Mouse (Mus musculus) hindbrain, embryonic 13.5 days (tissue): ENCODE results near the gene Trim71. TPM values are rescaled to one million over a fixed set of nuclear protein-coding genes. Genes with fewer than 3 reads are reported as not detected.
"Not testable (repeated sequence)": the region's sequence is repeated elsewhere in the genome, so short reads cannot be mapped to it uniquely, and the experiment has no call there.

Experiments
- ATAC-seq: fragments of 200-750 bp; cut with Nextera tagmentation; 2 replicates; pipeline ENCODE4 v1.8.0; 2017; ENCODE audit warnings: moderate TSS enrichment; ENCODE audit not compliant: low FRiP score
- H3K27ac ChIP-seq: fragments of 300-500 bp; sonication (generic); 2 replicates; pipeline ENCODE4 v1.5.1; 2015; ENCODE audit warnings: inconsistent platforms, mild to moderate bottlenecking, moderate library complexity
- H3K27me3 ChIP-seq: fragments of 300-500 bp; sonication (generic); 2 replicates; pipeline ENCODE4 v1.6.1; 2015; ENCODE audit warnings: mild to moderate bottlenecking, inconsistent platforms
- H3K36me3 ChIP-seq: fragments of 300-500 bp; sonication (generic); 2 replicates; pipeline ENCODE4 v1.6.1; 2015; ENCODE audit warnings: mild to moderate bottlenecking, inconsistent platforms
- H3K4me1 ChIP-seq: fragments of 300-500 bp; sonication (generic); replicated peaks from 2 replicates; pipeline ENCODE4 v1.6.1; 2015; ENCODE audit warnings: inconsistent platforms
- H3K4me2 ChIP-seq: fragments of 300-500 bp; sonication (generic); 2 replicates; pipeline ENCODE4 v1.6.1; 2015; ENCODE audit warnings: inconsistent platforms, mild to moderate bottlenecking, moderate library complexity
- H3K4me3 ChIP-seq: fragments of 300-500 bp; sonication (generic); 2 replicates; pipeline ENCODE4 v1.5.1; 2015; ENCODE audit warnings: mild to moderate bottlenecking, inconsistent platforms
- H3K9ac ChIP-seq: fragments of 300-500 bp; sonication (generic); 2 replicates; pipeline ENCODE4 v1.6.1; 2015; ENCODE audit warnings: mild to moderate bottlenecking, inconsistent platforms
- H3K9me3 ChIP-seq: fragments of 300-500 bp; sonication (generic); 2 replicates; pipeline ENCODE4 v1.6.1; 2016; ENCODE audit warnings: inconsistent platforms
- WGBS: fragments of 180-500 bp; shearing (Covaris S2); methylation state at CpG from one replicate; pipeline ENCODE4 v1.1.7; 2015; 5-methylcytosine and 5-hydroxymethylcytosine counted together
- polyA plus RNA-seq: library from polyadenylated mRNA; unstranded; fragments of >200 nt; fragmentation: Nextera tagmentation; extraction: Ambion mirVana; gene quantifications from 2 replicates; pipeline ENCODE4 v1.2.1, GENCODE M21; 2015

The Trim71 gene
- polyA plus RNA-seq, 1 experiment from 2014 or later: 0.53 TPM

- H3K4me1 ChIP-seq: peaks cover 23% of the 10 kb centered on the region
- 80% methylated on average over 4 of the region's 4 CpGs for WGBS
- H3K4me2 ChIP-seq: no peak overlapping the region
- no peak overlapping the region for H3K27ac ChIP-seq
- ATAC-seq: no peak
- no peak overlapping the region for H3K9ac ChIP-seq
- H3K27me3 ChIP-seq: no peaks in the 10 kb centered on the region
- H3K9me3 ChIP-seq: no peaks in the 10 kb centered on the region
- H3K36me3 ChIP-seq: no peaks in the 10 kb centered on the region
- H3K4me3 ChIP-seq: no peak overlapping the region
These were observed 30.3 kb downstream of the Trim71 start for GRCm38 (mm10) chr9:114533848-114534247.

- no peak overlapping the region for H3K9ac ChIP-seq
- no peak overlapping the region for H3K4me3 ChIP-seq
- peak overlapping the region; percentile 15; the same call in 1 of the 2 replicates for H3K4me2 ChIP-seq
- H3K4me1 ChIP-seq: peaks cover 29% of the 10 kb centered on the region
- no peak for ATAC-seq
- H3K36me3 ChIP-seq: no peaks in the 10 kb centered on the region
- 19% methylated on average over 11 of the region's 11 CpGs for WGBS
- no peaks in the 10 kb centered on the region for H3K27me3 ChIP-seq
- no peaks in the 10 kb centered on the region for H3K9me3 ChIP-seq
- no peak overlapping the region for H3K27ac ChIP-seq
These were observed 32.9 kb downstream of the Trim71 start for GRCm38 (mm10) chr9:114531276-114531675.

GRCm38 (mm10) chr9:114528680-114529048 lies 35.5 kb downstream of the Trim71 start:
- 41% methylated on average over 9 of the region's 9 CpGs for WGBS
- peaks cover 37% of the 10 kb centered on the region for H3K4me1 ChIP-seq

GRCm38 (mm10) chr9:114527992-114528679 lies 36.0 kb downstream of the Trim71 start:
- H3K36me3 ChIP-seq: no peaks in the 10 kb centered on the region
- no peak overlapping the region for H3K9ac ChIP-seq
- no peak overlapping the region for H3K27ac ChIP-seq
- H3K4me3 ChIP-seq: no peak overlapping the region
- WGBS: 9% methylated on average over 17 of the region's 17 CpGs
- peaks cover 37% of the 10 kb centered on the region for H3K4me1 ChIP-seq
- H3K4me2 ChIP-seq: 0 out of 2 replicates have a peak overlapping the region, but pooled peaks have one; percentile 10
- H3K27me3 ChIP-seq: no peaks in the 10 kb centered on the region
- ATAC-seq: no peak
- H3K9me3 ChIP-seq: no peaks in the 10 kb centered on the region

More at GRCm38 (mm10) chr9:114528680-114529048, 35.5 kb downstream of the Trim71 start:
- Histone ChIP-seq H3K4me3 (no peak overlapping the region), H3K27ac (no peak overlapping the region), H3K9me3 (no peaks in the 10 kb centered on the region), H3K4me2 (no peak overlapping the region), H3K36me3 (no peaks in the 10 kb centered on the region), H3K27me3 (no peaks in the 10 kb centered on the region), H3K9ac (no peak overlapping the region)
- no peak for ATAC-seq

- H3K4me1 ChIP-seq: peaks cover 37% of the 10 kb centered on the region
- no peak for ATAC-seq
- H3K9me3 ChIP-seq: no peaks in the 10 kb centered on the region
- no peaks in the 10 kb centered on the region for H3K36me3 ChIP-seq
- no peak overlapping the region; the same call in 1 of the 2 replicates for H3K4me3 ChIP-seq
- WGBS: 1% methylated on average over 16 of the region's 16 CpGs
- H3K9ac ChIP-seq: no peak overlapping the region
- H3K27ac ChIP-seq: no peak overlapping the region
- peak overlapping the region; percentile 36 for H3K4me2 ChIP-seq
- no peaks in the 10 kb centered on the region for H3K27me3 ChIP-seq
These were observed 37.1 kb downstream of the Trim71 start for GRCm38 (mm10) chr9:114527085-114527484.

- Histone ChIP-seq H3K4me3 (no peak overlapping the region; the same call in 1 of the 2 replicates), H3K4me1 (peaks cover 34% of the 10 kb centered on the region), H3K9me3 (no peaks in the 10 kb centered on the region), H3K9ac (no peak overlapping the region), H3K4me2 (peak overlapping the region; percentile 36), H3K36me3 (no peaks in the 10 kb centered on the region), H3K27ac (no peak overlapping the region), H3K27me3 (no peaks in the 10 kb centered on the region)
- WGBS: 3% methylated on average over 8 of the region's 8 CpGs
- no peak for ATAC-seq
These were observed 37.6 kb downstream of the Trim71 start for GRCm38 (mm10) chr9:114526581-114526980.

- Histone ChIP-seq H3K9ac (no peak overlapping the region), H3K27me3 (no peaks in the 10 kb centered on the region), H3K4me1 (peaks cover 28% of the 10 kb centered on the region), H3K27ac (0 out of 2 replicates have a peak overlapping the region, but pooled peaks have one; percentile 40), H3K4me3 (no peak overlapping the region), H3K9me3 (no peaks in the 10 kb centered on the region), H3K4me2 (peak overlapping the region; percentile 19; the same call in 1 of the 2 replicates), H3K36me3 (no peaks in the 10 kb centered on the region)
- 0 out of 2 replicates have a peak, but pooled peaks have one; percentile 23 for ATAC-seq
- WGBS: 3% methylated on average over 8 of the region's 8 CpGs
These were observed 38.3 kb downstream of the Trim71 start for GRCm38 (mm10) chr9:114525891-114526290.

GRCm38 (mm10) chr9:114525073-114525633 lies 39.0 kb downstream of the Trim71 start:
- Histone ChIP-seq H3K4me2 (no peak overlapping the region), H3K4me1 (peaks cover 23% of the 10 kb centered on the region), H3K27ac (no peak overlapping the region), H3K36me3 (no peaks in the 10 kb centered on the region), H3K4me3 (no peak overlapping the region), H3K27me3 (no peaks in the 10 kb centered on the region), H3K9ac (no peak overlapping the region), H3K9me3 (no peaks in the 10 kb centered on the region)
- ATAC-seq: no peak
- WGBS: 86% methylated on average over 14 of the region's 15 CpGs

GRCm38 (mm10) chr9:114522501-114522900 lies 41.7 kb downstream of the Trim71 start:
- Histone ChIP-seq H3K27me3 (no peaks in the 10 kb centered on the region), H3K4me1 (peaks cover 18% of the 10 kb centered on the region), H3K9ac (no peak overlapping the region), H3K4me2 (no peak overlapping the region), H3K9me3 (no peaks in the 10 kb centered on the region), H3K4me3 (no peak overlapping the region), H3K27ac (no peak overlapping the region), H3K36me3 (no peaks in the 10 kb centered on the region)
- WGBS: 90% methylated on average over 9 of the region's 9 CpGs
- ATAC-seq: no peak

- H3K9me3 ChIP-seq: no peaks in the 10 kb centered on the region
- no peak overlapping the region for H3K4me3 ChIP-seq
- H3K9ac ChIP-seq: no peak overlapping the region
- WGBS: 64% methylated on average over 5 of the region's 5 CpGs
- no peak overlapping the region for H3K27ac ChIP-seq
- ATAC-seq: no peak
- no peaks in the 10 kb centered on the region for H3K27me3 ChIP-seq
- no peaks in the 10 kb centered on the region for H3K36me3 ChIP-seq
- H3K4me1 ChIP-seq: peaks cover 16% of the 10 kb centered on the region
- no peak overlapping the region for H3K4me2 ChIP-seq
These were observed 42.1 kb downstream of the Trim71 start for GRCm38 (mm10) chr9:114522041-114522440.

GRCm38 (mm10) chr9:114520529-114520928 lies 43.6 kb downstream of the Trim71 start:
- not testable (repeated sequence) for H3K9ac ChIP-seq, H3K9me3 ChIP-seq, H3K27ac ChIP-seq, H3K4me2 ChIP-seq, ATAC-seq, H3K4me3 ChIP-seq, H3K27me3 ChIP-seq, H3K4me1 ChIP-seq, H3K36me3 ChIP-seq
- 69% methylated on average over 4 of the region's 4 CpGs for WGBS

GRCm38 (mm10) chr9:114518812-114519477 lies 45.2 kb downstream of the Trim71 start:
- Histone ChIP-seq H3K4me2 (no peak overlapping the region), H3K27me3 (no peaks in the 10 kb centered on the region), H3K9ac (no peak overlapping the region), H3K9me3 (peaks cover 2% of the 10 kb centered on the region), H3K4me3 (no peak overlapping the region), H3K4me1 (no peaks in the 10 kb centered on the region; the same call in 1 of the 2 replicates), H3K27ac (no peak overlapping the region), H3K36me3 (peaks cover 5% of the 10 kb centered on the region)
- no peak for ATAC-seq
- WGBS: 67% methylated on average over 9 of the region's 9 CpGs
